Mouse (Mus musculus) liver, adult 2 months (tissue): ENCODE results near the gene Sec63. TPM values are rescaled to one million over a fixed set of nuclear protein-coding genes. Genes with fewer than 3 reads are reported as not detected.

Experiments used
- DNase-seq: peaks from one replicate; pipeline ENCODE4 v3.0.0-alpha.2; 2011; ENCODE audit warnings: low read depth, low spot score; ENCODE audit errors: extremely low read depth
- H3K27ac ChIP-seq: fragments of 200-500 bp; replicated peaks from 2 replicates; pipeline ENCODE4 v1.5.1; 2012; ENCODE audit warnings: low read depth, mild to moderate bottlenecking, control low read depth, inconsistent platforms, low read length; ENCODE audit not compliant: insufficient read depth
- H3K27me3 ChIP-seq: fragments of 200-500 bp; 2 replicates; pipeline ENCODE4 v1.6.1; 2012; ENCODE audit warnings: mild to moderate bottlenecking, moderate library complexity, low read length, inconsistent platforms; ENCODE audit not compliant: control insufficient read depth, insufficient read depth
- H3K36me3 ChIP-seq: fragments of 200-500 bp; 2 replicates; pipeline ENCODE4 v1.6.1; 2012; ENCODE audit warnings: low read length, inconsistent platforms; ENCODE audit not compliant: control insufficient read depth, insufficient read depth
- H3K4me1 ChIP-seq: fragments of 200-500 bp; 2 replicates; pipeline ENCODE4 v1.6.1; 2011; ENCODE audit warnings: low read length; ENCODE audit not compliant: control insufficient read depth, insufficient read depth
- H3K4me3 ChIP-seq: fragments of 200-500 bp; 2 replicates; pipeline ENCODE4 v1.5.1; 2011; ENCODE audit warnings: low read depth, mild to moderate bottlenecking, control low read depth, low read length, moderate library complexity; ENCODE audit not compliant: insufficient read depth
- H3K79me2 ChIP-seq: fragments of 200-500 bp; 2 replicates; pipeline ENCODE4 v1.6.1; 2012; ENCODE audit warnings: inconsistent platforms, mild to moderate bottlenecking, low read length, moderate library complexity; ENCODE audit not compliant: control insufficient read depth, insufficient read depth
- H3K9ac ChIP-seq: fragments of 200-500 bp; 2 replicates; pipeline ENCODE4 v1.6.1; 2012; ENCODE audit warnings: low read depth, mild to moderate bottlenecking, control low read depth, inconsistent platforms, low read length
- CTCF ChIP-seq: fragments of 200-500 bp; IDR thresholded peaks from 2 replicates; pipeline ENCODE4 v1.5.1; 2011; ENCODE audit warnings: low read depth, low read length, control low read depth
- POLR2A ChIP-seq: fragments of 200-500 bp; IDR thresholded peaks from 2 replicates; pipeline ENCODE4 v1.6.1; 2011; ENCODE audit warnings: low read length, control low read depth; ENCODE audit not compliant: insufficient read depth; ENCODE audit errors: extremely low read depth
- WGBS: fragments of 180-500 bp; shearing (Covaris S2); methylation state at CpG from one replicate; pipeline ENCODE4 v1.1.7; 2018; 5-methylcytosine and 5-hydroxymethylcytosine counted together
- polyA plus RNA-seq: library from polyadenylated mRNA; depleted of rRNA; stranded (reverse); fragments of >200 nt; gene quantifications from 2 replicates; pipeline ENCODE4 v1.2.3, GENCODE M21; 2012
- total RNA-seq: library from RNA; depleted of rRNA; stranded (reverse); fragments of >200 nt; gene quantifications from 2 replicates; pipeline ENCODE4 v1.2.3, GENCODE M21; 2014

Gene Sec63
- total and polyA plus RNA-seq, 2 experiments, result 12.5 to 42.8 TPM

DNA sequence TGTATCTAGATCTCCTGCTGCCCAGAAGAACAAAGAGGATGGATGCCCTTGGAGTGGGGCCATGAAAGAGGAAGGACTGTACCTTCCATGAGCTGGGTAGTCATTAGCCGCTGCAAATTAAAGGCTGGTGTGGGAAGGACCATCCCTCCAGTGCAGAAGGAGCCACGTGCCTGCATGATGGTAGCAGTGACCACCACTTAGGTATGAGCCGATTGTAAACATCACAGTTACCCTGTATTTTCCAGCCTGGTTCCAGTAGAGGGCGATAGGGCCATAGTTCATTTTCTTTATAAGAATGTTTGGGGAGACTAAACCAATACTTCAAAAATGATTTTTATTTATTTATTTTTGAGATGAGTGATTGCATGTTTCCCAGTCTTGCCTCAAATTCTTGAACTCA, 71.4 kb downstream of the Sec63 start:
- no peaks in the 10 kb centered on the region for H3K27me3 ChIP-seq
- no peak overlapping the region for H3K27ac ChIP-seq
- DNase-seq, result no peak
- H3K36me3 ChIP-seq, result peaks cover 55% of the 10 kb centered on the region
- no peak overlapping the region for H3K9ac ChIP-seq
- no peaks in the 10 kb centered on the region for H3K4me1 ChIP-seq
- no peaks in the 10 kb centered on the region for H3K79me2 ChIP-seq
- no peak overlapping the region for H3K4me3 ChIP-seq
- 78% methylated on average over 4 of the region's 4 CpGs for WGBS
- 0 out of 2 replicates have a peak, but pooled peaks have one; percentile 17 for TF ChIP-seq CTCF
- TF ChIP-seq POLR2A, result no peak

DNA sequence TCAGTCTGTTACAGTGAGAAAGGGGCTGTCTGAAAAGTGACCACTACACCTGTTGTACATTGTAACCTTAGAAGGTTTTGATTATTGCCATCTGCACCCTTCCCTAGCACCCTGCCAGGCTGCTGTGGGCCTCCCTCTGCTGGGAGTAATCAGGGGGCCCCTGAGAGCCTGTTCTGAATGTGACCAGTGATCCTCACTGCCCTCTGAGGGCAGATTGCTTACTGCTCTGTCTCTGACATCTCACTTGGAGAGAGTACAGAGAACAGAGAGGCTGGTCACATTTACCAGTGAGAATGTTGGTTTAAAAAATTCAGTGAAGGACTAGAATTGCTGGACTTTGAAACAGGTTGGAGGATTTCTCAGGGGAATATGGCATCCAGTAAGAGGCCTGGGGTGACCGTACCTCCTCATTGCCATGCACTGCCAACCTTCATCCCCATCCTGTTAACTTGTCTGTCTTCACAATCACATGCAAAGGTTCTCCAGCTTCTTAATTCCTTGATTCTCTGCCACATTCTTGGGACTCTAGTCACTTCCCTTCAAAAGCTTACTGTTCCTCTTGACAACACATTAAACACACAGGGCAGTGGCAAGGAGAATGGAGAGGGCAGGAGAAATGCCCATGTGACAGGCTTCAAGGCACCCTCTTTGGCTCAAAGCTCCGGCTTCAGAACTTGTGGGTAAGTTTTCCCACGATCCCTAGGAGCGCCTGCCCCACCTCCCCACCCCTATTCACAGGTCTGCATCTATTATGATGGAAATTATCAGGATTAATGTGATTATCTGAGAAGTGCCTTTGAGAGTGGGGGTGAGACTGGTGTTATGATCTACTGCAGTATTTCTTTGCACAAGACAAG, 72.8 kb downstream of the Sec63 start:
- TF ChIP-seq CTCF, result no peak
- no peak for TF ChIP-seq POLR2A
- Histone ChIP-seq H3K4me1 (no peaks in the 10 kb centered on the region), H3K79me2 (no peaks in the 10 kb centered on the region), H3K4me3 (no peak overlapping the region), H3K27me3 (no peaks in the 10 kb centered on the region), H3K27ac (no peak overlapping the region), H3K36me3 (peaks cover 43% of the 10 kb centered on the region), H3K9ac (no peak overlapping the region)
- 97% methylated on average over 4 of the region's 4 CpGs for WGBS
- DNase-seq, result no peak

DNA sequence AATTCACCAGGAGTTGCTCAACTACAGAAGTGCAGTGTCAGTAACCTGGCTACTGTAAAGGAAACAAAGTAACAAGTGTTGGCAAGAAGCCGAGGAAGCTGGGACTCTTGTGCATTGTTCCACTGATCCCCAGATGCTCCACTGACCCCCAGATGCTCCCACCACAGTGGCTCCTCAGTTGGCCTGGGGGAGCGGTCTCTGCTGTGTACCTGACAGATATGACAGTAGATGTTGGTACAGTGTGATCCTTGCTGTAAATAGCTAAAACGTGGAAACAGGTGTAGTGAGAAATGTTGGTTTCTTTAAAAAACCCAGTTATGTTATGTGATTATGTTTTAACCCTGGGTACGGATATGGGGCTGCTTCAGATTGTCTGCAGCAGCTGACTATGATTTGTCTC, 76.8 kb downstream of the Sec63 start:
- no peak overlapping the region for H3K9ac ChIP-seq
- no peak overlapping the region for H3K4me3 ChIP-seq
- H3K79me2 ChIP-seq, result no peaks in the 10 kb centered on the region
- H3K27ac ChIP-seq, result no peak overlapping the region
- peaks cover 15% of the 10 kb centered on the region; the same call in 1 of the 2 replicates for H3K36me3 ChIP-seq
- H3K4me1 ChIP-seq, result no peaks in the 10 kb centered on the region; the same call in 1 of the 2 replicates
- TF ChIP-seq CTCF, result no peak
- TF ChIP-seq POLR2A, result no peak
- DNase-seq, result no peak
- H3K27me3 ChIP-seq, result no peaks in the 10 kb centered on the region
- WGBS, result 88% methylated on average over 4 of the region's 4 CpGs

DNA sequence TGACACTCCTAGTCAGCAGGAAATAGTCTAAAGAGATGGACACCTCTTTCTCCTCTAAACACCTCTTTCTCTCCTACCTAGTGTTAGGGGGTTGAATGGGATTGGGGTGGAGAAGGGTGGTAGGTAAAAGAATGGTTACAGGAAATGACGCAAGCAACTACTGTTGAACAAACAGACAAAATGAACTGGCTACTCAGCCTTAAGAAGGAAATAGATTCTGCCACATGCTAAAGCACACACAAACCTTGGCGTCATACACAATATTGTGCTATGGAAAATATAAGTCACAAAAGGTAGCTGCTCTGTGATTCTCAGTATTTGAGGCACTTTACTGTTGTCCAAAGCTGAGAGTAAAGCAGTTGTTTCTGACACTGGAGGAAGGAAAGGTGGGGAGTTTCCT, 77.4 kb downstream of the Sec63 start:
- Histone ChIP-seq H3K27me3 (no peaks in the 10 kb centered on the region), H3K4me1 (peaks cover 5% of the 10 kb centered on the region), H3K4me3 (no peak overlapping the region), H3K36me3 (peaks cover 14% of the 10 kb centered on the region; the same call in 1 of the 2 replicates), H3K27ac (no peak overlapping the region), H3K9ac (no peak overlapping the region), H3K79me2 (no peaks in the 10 kb centered on the region)
- WGBS, result 87% methylated on average over 2 of the region's 2 CpGs
- DNase-seq, result no peak
- no peak for TF ChIP-seq POLR2A
- no peak for TF ChIP-seq CTCF

GRCm38 (mm10) chr10:42840036-42840435, 78.7 kb downstream of the Sec63 start:
- H3K27me3 ChIP-seq, result no peaks in the 10 kb centered on the region
- peaks cover 5% of the 10 kb centered on the region for H3K4me1 ChIP-seq
- H3K4me3 ChIP-seq, result no peak overlapping the region
- DNase-seq, result no peak
- H3K79me2 ChIP-seq, result no peaks in the 10 kb centered on the region
- 0 out of 2 replicates have a peak, but pooled peaks cover 2% of the 10 kb centered on the region for H3K36me3 ChIP-seq
- H3K27ac ChIP-seq, result no peak overlapping the region
- no peak for TF ChIP-seq POLR2A
- no peak for TF ChIP-seq CTCF
- H3K9ac ChIP-seq, result no peak overlapping the region
- 95% methylated on average over 11 of the region's 11 CpGs for WGBS
